Mouse (Mus musculus): ENCODE measurements around the gene Ctnnd2.

Ctnnd2 gene

GRCm38 (mm10) chr15:30974991-30975775 lies 802.8 kb downstream of the Ctnnd2 start:
- DNase-seq (ENCODE audit: low read depth, low spot score), result no peak

- DNase-seq (ENCODE audit: low read depth, low spot score), result no peak
Measured at GRCm38 (mm10) chr15:30977166-30977740, 804.9 kb downstream of the Ctnnd2 start.

GRCm38 (mm10) chr15:30986890-30987289 lies 814.5 kb downstream of the Ctnnd2 start:
- DNase-seq (ENCODE audit: low read depth, low spot score), result no peak

GRCm38 (mm10) chr15:30990421-30991252 lies 818.2 kb downstream of the Ctnnd2 start:
- no peak for DNase-seq (ENCODE audit: low read depth, low spot score)

GRCm38 (mm10) chr15:30992357-30992756 lies 820.0 kb downstream of the Ctnnd2 start:
- DNase-seq (ENCODE audit: low read depth, low spot score), result no peak

- DNase-seq (ENCODE audit: low read depth, low spot score), result no peak
Measured at GRCm38 (mm10) chr15:30992901-30993300, 820.5 kb downstream of the Ctnnd2 start.

GRCm38 (mm10) chr15:30995346-30995745 lies 823.0 kb downstream of the Ctnnd2 start:
- no peak for DNase-seq (ENCODE audit: low read depth, low spot score)

GRCm38 (mm10) chr15:31004468-31004867 lies 832.1 kb downstream of the Ctnnd2 start:
- no peak for DNase-seq (ENCODE audit: low read depth, low spot score)

- DNase-seq (ENCODE audit: low read depth, low spot score), result no peak
Measured at GRCm38 (mm10) chr15:31004976-31005375, 832.6 kb downstream of the Ctnnd2 start.

- no peak for DNase-seq (ENCODE audit: low read depth, low spot score)
Measured at GRCm38 (mm10) chr15:31006050-31006824, 833.8 kb downstream of the Ctnnd2 start.

GRCm38 (mm10) chr15:31006825-31007157 lies 834.4 kb downstream of the Ctnnd2 start:
- no peak for DNase-seq (ENCODE audit: low read depth, low spot score)

- no peak for DNase-seq (ENCODE audit: low read depth, low spot score)
Measured at GRCm38 (mm10) chr15:31008594-31008993, 836.2 kb downstream of the Ctnnd2 start.

GRCm38 (mm10) chr15:31020769-31021168 lies 848.4 kb downstream of the Ctnnd2 start:
- no peak for DNase-seq (ENCODE audit: low read depth, low spot score)

GRCm38 (mm10) chr15:31022012-31022411 lies 849.6 kb downstream of the Ctnnd2 start:
- DNase-seq (ENCODE audit: low read depth, low spot score), result no peak

GRCm38 (mm10) chr15:31022497-31022896 lies 850.1 kb downstream of the Ctnnd2 start:
- DNase-seq (ENCODE audit: low read depth, low spot score), result no peak

GRCm38 (mm10) chr15:31023766-31024165 lies 851.4 kb downstream of the Ctnnd2 start:
- no peak for DNase-seq (ENCODE audit: low read depth, low spot score)

GRCm38 (mm10) chr15:31027448-31028230 lies 855.2 kb downstream of the Ctnnd2 start:
- no peak for DNase-seq (ENCODE audit: low read depth, low spot score)

GRCm38 (mm10) chr15:31044983-31045382 lies 872.6 kb downstream of the Ctnnd2 start:
- no peak for DNase-seq (ENCODE audit: low read depth, low spot score)

- DNase-seq (ENCODE audit: low read depth, low spot score), result no peak
Measured at GRCm38 (mm10) chr15:31051496-31051895, 879.1 kb downstream of the Ctnnd2 start.

- DNase-seq (ENCODE audit: low read depth, low spot score), result peak; percentile 3
Measured at GRCm38 (mm10) chr15:31056145-31056544, 883.8 kb downstream of the Ctnnd2 start.

GRCm38 (mm10) chr15:31058315-31058714 lies 885.9 kb downstream of the Ctnnd2 start:
- no peak for DNase-seq (ENCODE audit: low read depth, low spot score)

All from ES-CJ7 (cell line).